Mouse (Mus musculus) layer of hippocampus, postnatal 25 days (tissue): ENCODE data around the gene Tfg. TPM values are rescaled to one million over a fixed set of nuclear protein-coding genes. Genes with fewer than 3 reads are reported as not detected.

Experiments
- DNase-seq, 2 experiments: peaks; one replicate each; pipeline ENCODE4 v3.0.0; 2022; ENCODE audit warnings: mixed read lengths in 2 of 2, low spot score in 1 of 2; ENCODE audit errors: extremely low spot score in 1 of 2
- total RNA-seq, 2 experiments: library from RNA; stranded (reverse); gene quantifications; 2 replicates each; pipeline ENCODE4 v1.2.3; 2021

The Tfg gene
- total RNA-seq, 2 experiments from 2014 or later: 58.3 to 60.0 TPM

GRCm38 (mm10) chr16:56646382-56647172, 70.7 kb downstream of the Tfg start:
- DNase-seq: no peak

- DNase-seq: no peak
Observed at GRCm38 (mm10) chr16:56645251-56645650, 72.0 kb downstream of the Tfg start.

Other genes with a start within 250 kb of the Tfg start
- 1 to 10 TPM; 1.1 TPM for gene Abi3bp, start 239.6 kb downstream of the Tfg start, total RNA-seq
- gene Adgrg7, start 78.4 kb upstream of the Tfg start, total RNA-seq: not detected
- under 1 TPM; 0.61 to 0.69 TPM for gene Tmem45a, start 168.7 kb upstream of the Tfg start, total RNA-seq
- gene Lnp1, start 210.6 kb upstream of the Tfg start, total RNA-seq: 1 to 10 TPM; 1.2 to 1.6 TPM